Mouse (Mus musculus) cortical plate, adult 2 months (tissue): ENCODE measurements around the gene Irak2. TPM values are rescaled to one million over a fixed set of nuclear protein-coding genes. Genes with fewer than 3 reads are reported as not detected.

Experiments used
- H3K27ac ChIP-seq: fragments of 200-500 bp; 2 replicates; pipeline ENCODE4 v1.5.1; 2012; ENCODE audit warnings: low read length, control low read depth, inconsistent platforms; ENCODE audit not compliant: insufficient read depth
- H3K4me1 ChIP-seq: fragments of 200-500 bp; 2 replicates; pipeline ENCODE4 v1.6.1; 2011; ENCODE audit warnings: low read length; ENCODE audit not compliant: control insufficient read depth, insufficient read depth
- H3K4me3 ChIP-seq: fragments of 200-500 bp; 2 replicates; pipeline ENCODE4 v1.5.1; 2011; ENCODE audit warnings: mild to moderate bottlenecking, low read length, control low read depth; ENCODE audit not compliant: insufficient read depth
- CTCF ChIP-seq: fragments of 200-500 bp; IDR thresholded peaks from 2 replicates; pipeline ENCODE4 v1.5.1; 2011; ENCODE audit warnings: mild to moderate bottlenecking, control low read depth, low read length; ENCODE audit not compliant: insufficient read depth; ENCODE audit errors: extremely low read depth
- POLR2A ChIP-seq: fragments of 200-500 bp; IDR thresholded peaks from 2 replicates; pipeline ENCODE4 v1.6.1; 2011; ENCODE audit warnings: mild to moderate bottlenecking, low read length, control low read depth; ENCODE audit not compliant: insufficient read depth; ENCODE audit errors: extremely low read depth
- polyA plus RNA-seq: library from polyadenylated mRNA; depleted of rRNA; stranded (reverse); fragments of >200 nt; gene quantifications from 2 replicates; pipeline ENCODE4 v1.2.3, GENCODE M21; 2012

The Irak2 gene
- polyA plus RNA-seq, 1 experiment: 24.7 TPM

- Histone ChIP-seq H3K27ac (no peak overlapping the region), H3K4me3 (no peak overlapping the region), H3K4me1 (no peaks in the 10 kb centered on the region; the same call in 1 of the 2 replicates)
- TF ChIP-seq CTCF: no peak
- TF ChIP-seq POLR2A: no peak
Measured at GRCm38 (mm10) chr6:113630322-113630721, 7.9 kb upstream of the Irak2 start.

DNA sequence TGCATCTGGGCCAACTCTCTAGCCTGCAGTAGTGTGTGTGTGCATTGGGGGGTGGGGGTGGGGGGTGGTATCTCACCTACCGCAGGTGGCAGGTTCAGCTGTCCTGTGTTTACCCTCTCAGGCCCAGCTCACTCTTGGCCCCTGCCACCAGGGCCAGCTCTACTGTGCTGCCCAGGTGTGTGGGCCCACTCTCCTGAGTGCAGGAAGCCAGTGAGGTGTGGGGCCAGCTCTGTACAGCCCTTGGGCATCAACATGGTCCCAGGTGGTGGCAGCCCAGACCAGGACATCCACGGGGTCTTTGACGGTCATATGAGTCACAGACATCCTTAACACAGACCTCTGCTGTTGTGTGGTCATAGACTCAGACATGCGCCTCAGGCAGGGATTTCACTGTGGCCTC lies 5.4 kb upstream of the Irak2 start:
- H3K4me1 ChIP-seq: no peaks in the 10 kb centered on the region; the same call in 1 of the 2 replicates
- TF ChIP-seq POLR2A (no peak), CTCF (no peak)
- H3K27ac ChIP-seq: no peak overlapping the region
- no peak overlapping the region for H3K4me3 ChIP-seq

- TF ChIP-seq POLR2A (no peak), CTCF (no peak)
- no peaks in the 10 kb centered on the region; the same call in 1 of the 2 replicates for H3K4me1 ChIP-seq
- peak overlapping the region; percentile 73 for H3K4me3 ChIP-seq
- no peak overlapping the region for H3K27ac ChIP-seq
Measured at GRCm38 (mm10) chr6:113639201-113639600, 934 bp downstream of the Irak2 start.

DNA sequence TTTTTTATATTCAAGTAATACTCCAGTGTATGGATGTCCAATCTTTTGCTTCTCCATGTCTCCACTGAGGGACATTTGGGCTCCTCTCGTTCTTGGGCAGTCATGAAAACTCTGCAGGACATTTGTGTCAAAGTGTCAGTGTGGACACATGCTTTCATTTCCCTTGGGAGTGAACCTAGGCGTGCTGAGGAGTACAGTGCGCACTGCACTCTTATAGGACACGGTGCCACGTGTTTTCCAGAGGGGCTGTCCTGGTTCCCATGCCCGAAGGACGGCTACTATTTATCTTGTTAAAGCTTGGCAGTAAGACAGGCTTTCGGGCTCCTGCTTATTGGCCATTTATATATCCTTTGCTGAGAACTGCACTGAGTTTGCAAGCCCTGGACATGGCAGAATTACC lies 4.3 kb downstream of the Irak2 start:
- H3K4me1 ChIP-seq: no peaks in the 10 kb centered on the region; the same call in 1 of the 2 replicates
- H3K4me3 ChIP-seq: no peak overlapping the region
- TF ChIP-seq POLR2A (no peak), CTCF (no peak)
- no peak overlapping the region for H3K27ac ChIP-seq

GRCm38 (mm10) chr6:113643021-113643420 lies 4.8 kb downstream of the Irak2 start:
- H3K27ac ChIP-seq: no peak overlapping the region
- TF ChIP-seq CTCF: no peak
- no peak for TF ChIP-seq POLR2A
- H3K4me1 ChIP-seq: no peaks in the 10 kb centered on the region; the same call in 1 of the 2 replicates
- H3K4me3 ChIP-seq: no peak overlapping the region

DNA sequence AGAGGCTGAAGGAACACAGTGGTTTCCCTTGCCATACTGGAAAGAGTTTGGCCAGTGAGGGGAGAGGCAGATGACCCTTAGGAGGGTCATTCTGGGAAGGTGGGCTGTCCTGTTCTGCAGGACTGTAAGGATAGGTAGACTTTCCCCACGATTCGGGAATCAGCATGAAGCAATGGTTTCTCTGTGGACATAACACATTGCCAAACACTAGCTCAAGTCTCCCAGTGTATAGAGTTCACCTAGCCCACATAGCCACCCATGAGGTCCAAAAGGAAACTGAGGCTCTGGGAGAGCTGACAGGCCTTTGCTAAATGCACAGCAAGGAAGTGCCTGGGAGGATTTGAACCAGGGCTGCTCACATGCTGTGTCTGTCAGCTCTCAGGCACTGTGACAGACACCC lies 5.7 kb downstream of the Irak2 start:
- peak overlapping the region; percentile 78 for H3K27ac ChIP-seq
- no peaks in the 10 kb centered on the region; the same call in 1 of the 2 replicates for H3K4me1 ChIP-seq
- TF ChIP-seq POLR2A (no peak), CTCF (no peak)
- no peak overlapping the region for H3K4me3 ChIP-seq

DNA sequence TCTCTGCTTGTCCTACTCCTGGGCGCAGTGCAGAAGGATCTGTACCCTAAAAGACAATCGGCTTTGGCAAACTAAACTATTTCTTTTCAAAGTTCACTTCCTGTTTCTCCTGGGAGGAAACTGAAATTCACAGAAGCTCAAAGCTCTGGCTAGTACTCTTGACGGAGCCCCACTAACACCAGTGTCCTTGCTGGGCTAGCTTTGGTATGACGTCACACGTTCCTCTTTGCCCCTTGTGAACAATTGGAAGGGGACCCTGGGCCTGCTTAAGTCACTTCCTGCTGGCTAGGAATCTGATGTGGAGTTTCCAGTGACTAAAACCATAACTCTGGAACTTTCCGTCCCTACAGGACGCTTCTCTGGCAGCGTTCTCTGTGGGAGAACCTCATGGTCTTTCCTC lies 6.5 kb downstream of the Irak2 start:
- TF ChIP-seq CTCF (no peak), POLR2A (no peak)
- Histone ChIP-seq H3K27ac (peak overlapping the region; percentile 78), H3K4me3 (no peak overlapping the region), H3K4me1 (no peaks in the 10 kb centered on the region)

GRCm38 (mm10) chr6:113649346-113650196 lies 11.3 kb downstream of the Irak2 start:
- H3K4me3 ChIP-seq: no peak overlapping the region
- no peaks in the 10 kb centered on the region for H3K4me1 ChIP-seq
- TF ChIP-seq POLR2A (no peak), CTCF (no peak)
- H3K27ac ChIP-seq: no peak overlapping the region

GRCm38 (mm10) chr6:113650197-113650640 lies 12.0 kb downstream of the Irak2 start:
- TF ChIP-seq POLR2A: no peak
- Histone ChIP-seq H3K4me1 (no peaks in the 10 kb centered on the region), H3K4me3 (no peak overlapping the region), H3K27ac (no peak overlapping the region)

- H3K27ac ChIP-seq: no peak overlapping the region
- no peak for TF ChIP-seq POLR2A
- no peak for TF ChIP-seq CTCF
- H3K4me3 ChIP-seq: no peak overlapping the region
- H3K4me1 ChIP-seq: no peaks in the 10 kb centered on the region
Measured at GRCm38 (mm10) chr6:113651626-113652025, 13.4 kb downstream of the Irak2 start.
